Mouse (Mus musculus) olfactory bulb, adult 2 months (tissue): Measurements from ENCODE around the gene Sp9. TPM values are rescaled to one million over a fixed set of nuclear protein-coding genes. Genes with fewer than 3 reads are reported as not detected.
A peak's percentile ranks its signal among the peaks of the same experiment; 100 is the strongest.

Source experiments
- H3K27ac ChIP-seq: fragments of 200-500 bp; 2 replicates; pipeline ENCODE4 v1.5.1; 2012; ENCODE audit warnings: low read depth, low read length; ENCODE audit not compliant: insufficient read depth
- H3K4me1 ChIP-seq: fragments of 200-500 bp; 2 replicates; pipeline ENCODE4 v1.6.1; 2012; ENCODE audit warnings: low read length; ENCODE audit not compliant: control insufficient read depth, insufficient read depth
- H3K4me3 ChIP-seq: fragments of 200-500 bp; 2 replicates; pipeline ENCODE4 v1.5.1; 2012; ENCODE audit warnings: mild to moderate bottlenecking, low read depth, low read length, moderate library complexity; ENCODE audit not compliant: insufficient read depth
- CTCF ChIP-seq: fragments of 200-500 bp; IDR thresholded peaks from 2 replicates; pipeline ENCODE4 v1.5.1; 2012; ENCODE audit warnings: low read depth, mild to moderate bottlenecking, low read length, moderate library complexity; ENCODE audit not compliant: insufficient read depth
- POLR2A ChIP-seq: fragments of 200-500 bp; IDR thresholded peaks from 2 replicates; pipeline ENCODE4 v1.6.1; 2012; ENCODE audit warnings: mild to moderate bottlenecking, low read depth, low read length, moderate library complexity; ENCODE audit not compliant: insufficient read depth
- whole genome bisulfite sequencing: fragments of 180-500 bp; shearing (Covaris S2); methylation state at CpG from one replicate; pipeline ENCODE4 v1.1.7; 2018; 5-methylcytosine and 5-hydroxymethylcytosine counted together
- polyA plus RNA-seq: library from polyadenylated mRNA; stranded (reverse); fragments of >200 nt; gene quantifications from 2 replicates; pipeline ENCODE4 v1.2.4, GENCODE M21; 2012; ENCODE audit warnings: low replicate concordance; ENCODE audit not compliant: missing spikeins, insufficient read depth, insufficient read length

Sp9 gene
- polyA plus RNA-seq = not detected in 2 replicates

GRCm38 (mm10) chr2:73271459-73272161, at the start of gene Sp9:
Gene Sp9, plus strand, starts transcription at chr2:73271925.
- Histone ChIP-seq H3K4me1 (peaks cover 3% of the 10 kb centered on the region; the same call in 1 of the 2 replicates), H3K4me3 (peak within 1 kb of the TSS; percentile 98), H3K27ac (peak within 1 kb of the TSS; percentile 98)
- TF ChIP-seq POLR2A (peak; percentile 100), CTCF (no peak)
- WGBS = under 1% methylated on average over 48 of the region's 48 CpGs

DNA sequence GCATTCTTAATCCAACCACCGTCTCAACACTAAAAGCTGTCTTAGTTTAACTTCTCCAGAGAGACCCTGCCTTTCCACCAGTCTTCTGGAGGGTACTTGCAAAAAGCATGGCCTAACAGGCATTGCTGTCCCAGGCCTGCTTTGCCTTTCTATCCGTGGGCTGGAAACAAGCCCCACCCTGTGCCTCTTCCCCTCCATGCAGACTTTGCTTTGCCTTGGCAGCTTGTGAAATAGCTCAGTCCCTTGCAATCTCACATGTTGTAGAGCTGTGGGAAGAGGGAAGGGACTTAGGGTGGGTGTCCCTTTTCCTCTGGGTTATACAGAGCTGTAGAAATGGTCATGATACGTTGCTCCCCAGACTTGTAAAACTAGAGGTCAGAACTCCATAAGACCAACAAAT, 40.6 kb upstream of the Sp9 start:
- Histone ChIP-seq H3K4me3 (no peak overlapping the region), H3K4me1 (no peaks in the 10 kb centered on the region), H3K27ac (no peak overlapping the region)
- no peak for TF ChIP-seq POLR2A
- TF ChIP-seq CTCF = no peak
- WGBS = 71% methylated on average over 3 of the region's 3 CpGs

GRCm38 (mm10) chr2:73241299-73241698, 30.4 kb upstream of the Sp9 start:
- WGBS = 89% methylated on average over 4 of the region's 4 CpGs
- Histone ChIP-seq H3K27ac (no peak overlapping the region), H3K4me1 (no peaks in the 10 kb centered on the region), H3K4me3 (no peak overlapping the region)
- TF ChIP-seq CTCF (no peak), POLR2A (no peak)

GRCm38 (mm10) chr2:73248701-73249100, 23.0 kb upstream of the Sp9 start:
- Histone ChIP-seq H3K4me1 (no peaks in the 10 kb centered on the region), H3K4me3 (no peak overlapping the region), H3K27ac (no peak overlapping the region)
- TF ChIP-seq POLR2A = no peak
- WGBS = 64% methylated on average over 4 of the region's 4 CpGs

- peaks cover 26% of the 10 kb centered on the region for H3K4me1 ChIP-seq
- no peak overlapping the region for H3K27ac ChIP-seq
- TF ChIP-seq CTCF = no peak
- TF ChIP-seq POLR2A = no peak
- H3K4me3 ChIP-seq = peak overlapping the region; percentile 52
- 26% methylated on average over 16 of the region's 16 CpGs for WGBS
Measured at GRCm38 (mm10) chr2:73263172-73263765, 8.5 kb upstream of the Sp9 start.

DNA sequence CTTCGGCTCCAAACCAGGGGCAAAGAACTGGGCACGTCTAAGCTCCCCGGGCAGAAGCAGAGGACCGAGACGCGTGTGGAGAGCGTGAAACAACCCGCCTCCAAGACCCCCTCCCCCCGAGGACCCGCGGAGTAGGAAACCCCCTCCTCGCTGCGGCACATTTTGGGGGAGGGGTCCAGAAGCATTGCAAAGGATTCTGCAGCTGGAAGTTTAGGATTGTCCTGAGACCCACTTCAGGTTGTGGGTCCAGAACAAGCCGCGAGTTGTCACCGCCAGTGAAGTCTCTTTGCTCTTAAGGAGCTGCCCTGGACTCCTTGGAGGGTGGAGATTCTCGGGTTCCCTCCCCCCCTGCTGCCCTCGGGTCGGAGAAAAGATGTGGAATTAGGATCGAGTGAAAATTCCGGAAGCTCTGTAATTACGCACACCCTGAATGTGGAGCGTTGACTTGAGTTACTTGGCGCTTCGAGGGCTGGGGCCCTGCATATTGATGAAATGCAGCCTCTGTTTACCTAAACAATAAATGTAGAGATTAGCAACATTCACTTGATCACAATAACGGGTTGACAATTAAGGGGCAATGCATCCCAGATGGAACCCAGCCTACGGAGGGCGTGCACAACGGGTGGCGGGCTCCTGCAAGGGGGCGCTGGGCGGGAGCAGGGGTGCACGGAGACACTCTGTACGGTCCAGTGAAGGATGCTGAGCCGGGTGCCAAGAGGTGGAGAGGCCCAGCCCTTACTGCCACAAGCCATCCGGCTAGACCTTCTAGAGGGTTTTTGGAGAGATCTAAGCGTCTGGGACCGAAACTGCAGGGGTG, 7.7 kb upstream of the Sp9 start:
- TF ChIP-seq CTCF (no peak), POLR2A (no peak)
- 2% methylated on average over 38 of the region's 38 CpGs for WGBS
- H3K4me3 ChIP-seq = peak overlapping the region; percentile 52

DNA sequence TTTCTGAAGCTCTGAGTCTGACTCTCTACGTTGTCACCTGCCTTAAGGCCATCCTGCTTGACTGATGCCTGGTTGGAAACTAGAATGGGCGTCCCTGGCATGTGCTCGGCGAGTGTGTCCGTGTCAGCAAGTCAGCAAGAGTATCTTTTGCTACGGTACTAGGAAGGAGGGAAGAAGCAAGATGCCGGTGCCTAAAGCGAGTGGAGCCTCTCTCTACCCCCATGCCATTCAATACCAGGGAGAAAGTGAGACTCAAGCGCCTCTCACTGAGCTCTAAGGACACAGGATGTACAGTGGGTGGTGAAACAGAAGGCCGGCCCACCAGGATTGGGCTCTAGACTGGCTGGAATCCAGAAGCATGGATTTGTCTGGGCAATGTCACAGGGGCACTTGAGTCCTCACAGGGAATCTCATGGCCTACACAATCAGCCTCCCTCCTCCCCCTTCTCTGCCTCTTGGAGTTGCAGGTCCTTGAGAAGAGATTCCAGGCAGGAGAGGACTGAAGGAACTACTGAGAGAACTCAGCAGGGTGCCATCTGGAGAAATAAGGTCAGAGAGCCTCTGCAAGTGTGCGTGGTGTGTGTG, 7.0 kb upstream of the Sp9 start:
- H3K27ac ChIP-seq = peak overlapping the region; percentile 80
- peak overlapping the region; percentile 52 for H3K4me3 ChIP-seq

More for the DNA sequence above, 7.7 kb upstream of the Sp9 start:
- peaks cover 26% of the 10 kb centered on the region for H3K4me1 ChIP-seq
- peak overlapping the region; percentile 80 for H3K27ac ChIP-seq

DNA sequence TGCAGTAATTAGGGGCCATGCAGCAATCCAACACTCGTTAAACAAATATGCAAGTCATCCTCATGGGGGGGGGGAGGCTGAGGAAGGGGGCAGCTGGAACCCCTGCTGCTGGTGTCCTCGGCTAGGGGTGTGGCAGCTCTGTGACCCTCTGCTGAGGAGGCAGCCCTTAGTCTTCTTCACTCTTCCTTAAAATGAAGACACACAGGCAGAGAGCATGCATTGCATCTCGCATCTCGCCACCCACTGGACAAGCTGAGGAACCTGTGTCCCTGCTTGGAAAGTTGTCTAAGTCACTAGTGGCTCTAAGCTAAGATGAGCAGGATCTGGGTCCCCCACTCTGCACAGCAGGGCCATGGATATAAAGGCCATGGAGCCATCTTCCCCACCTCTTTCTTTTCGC, 5.7 kb upstream of the Sp9 start:
- H3K27ac ChIP-seq = peak overlapping the region; percentile 55
- TF ChIP-seq CTCF = no peak
- no peak for TF ChIP-seq POLR2A
- H3K4me3 ChIP-seq = peak overlapping the region; percentile 52
- WGBS = 15% methylated on average over 5 of the region's 5 CpGs
- H3K4me1 ChIP-seq = peaks cover 29% of the 10 kb centered on the region

More for the DNA sequence above, 7.0 kb upstream of the Sp9 start:
- 27% methylated on average over 11 of the region's 11 CpGs for WGBS
- H3K4me1 ChIP-seq = peaks cover 26% of the 10 kb centered on the region
- 0 out of 2 replicates have a peak, but pooled peaks have one; percentile 28 for TF ChIP-seq POLR2A
- TF ChIP-seq CTCF = no peak
